Mouse (Mus musculus) midbrain, embryonic 14.5 days (tissue): Measurements from ENCODE around the gene Btbd9. TPM values are rescaled to one million over a fixed set of nuclear protein-coding genes. Genes with fewer than 3 reads are reported as not detected.

Source experiments
- ATAC-seq: fragments of 200-750 bp; cut with Nextera tagmentation; 2 replicates; pipeline ENCODE4 v1.8.0; 2017; ENCODE audit warnings: moderate number of reproducible peaks, moderate library complexity; ENCODE audit not compliant: low FRiP score, low TSS enrichment
- DNase-seq: peaks from one replicate; pipeline ENCODE4 v3.0.0-alpha.2; 2015
- H3K27ac ChIP-seq: fragments of 300-500 bp; sonication (generic); replicated peaks from 2 replicates; pipeline ENCODE4 v1.5.1; 2014; ENCODE audit warnings: mild to moderate bottlenecking, low read depth, low read length, moderate library complexity
- H3K27me3 ChIP-seq: fragments of 300-500 bp; sonication (generic); 2 replicates; pipeline ENCODE4 v1.6.1; 2014; ENCODE audit warnings: low read length, control low read depth, mixed read lengths; ENCODE audit not compliant: control insufficient read depth, insufficient read depth
- H3K36me3 ChIP-seq: fragments of 300-500 bp; sonication (generic); 2 replicates; pipeline ENCODE4 v1.6.1; 2014; ENCODE audit warnings: low read length, control low read depth; ENCODE audit not compliant: control insufficient read depth, insufficient read depth
- H3K4me1 ChIP-seq: fragments of 300-500 bp; sonication (generic); 2 replicates; pipeline ENCODE4 v1.6.1; 2014; ENCODE audit warnings: mild to moderate bottlenecking, antibody characterized with exemption, low read length, control low read depth; ENCODE audit not compliant: control insufficient read depth, insufficient read depth
- H3K4me2 ChIP-seq: fragments of 300-500 bp; sonication (generic); 2 replicates; pipeline ENCODE4 v1.6.1; 2014; ENCODE audit warnings: mild to moderate bottlenecking, low read length, moderate library complexity
- H3K4me3 ChIP-seq: fragments of 300-500 bp; sonication (generic); replicated peaks from 2 replicates; pipeline ENCODE4 v1.5.1; 2014; ENCODE audit warnings: low read depth, low read length
- H3K9ac ChIP-seq: fragments of 300-500 bp; sonication (generic); replicated peaks from 2 replicates; pipeline ENCODE4 v1.6.1; 2014; ENCODE audit warnings: mild to moderate bottlenecking, low read length, moderate library complexity
- H3K9me3 ChIP-seq: fragments of 300-500 bp; sonication (generic); 2 replicates; pipeline ENCODE4 v1.6.1; 2016; ENCODE audit warnings: low read length, control low read depth, mixed read lengths; ENCODE audit not compliant: control insufficient read depth
- WGBS: fragments of 180-500 bp; shearing (Covaris S2); extraction: QIAGEN DNeasy Blood & Tissue Kit; methylation state at CpG from one replicate; pipeline ENCODE4 v1.1.7; 2014; 5-methylcytosine and 5-hydroxymethylcytosine counted together
- polyA plus RNA-seq: library from polyadenylated mRNA; unstranded; fragments of >200 nt; fragmentation: Nextera tagmentation; extraction: Ambion mirVana; gene quantifications from 2 replicates; pipeline ENCODE4 v1.2.1, GENCODE M21; 2014

The Btbd9 gene
- polyA plus RNA-seq, 1 experiment from 2014 or later = 140 TPM

DNA sequence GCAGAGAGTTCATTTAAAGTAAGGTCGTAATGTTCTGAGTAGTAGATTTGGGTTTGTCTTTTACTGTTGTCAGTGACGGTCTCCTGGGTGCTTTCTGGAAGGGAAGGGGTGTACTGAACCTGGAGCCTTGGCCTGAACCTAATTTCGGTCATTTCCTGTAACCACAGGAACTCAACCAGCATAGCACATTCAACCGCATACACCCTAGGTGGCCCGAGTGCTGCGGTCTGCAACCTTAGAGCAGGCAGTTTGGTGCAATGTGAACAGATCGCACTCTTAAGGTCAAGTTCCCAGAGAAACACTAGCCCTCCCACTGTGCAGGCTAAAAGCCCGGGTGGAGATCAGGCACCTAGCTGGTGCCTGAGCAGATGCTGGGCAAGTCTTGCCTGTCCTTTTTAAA is 240.5 kb downstream of the Btbd9 start:
- peaks cover 7% of the 10 kb centered on the region; the same call in 1 of the 2 replicates for H3K4me1 ChIP-seq
- H3K9ac ChIP-seq = no peak overlapping the region
- H3K4me3 ChIP-seq = no peak overlapping the region
- no peaks in the 10 kb centered on the region for H3K36me3 ChIP-seq
- 76% methylated on average over 8 of the region's 8 CpGs for WGBS
- ATAC-seq (no peak), DNase-seq (no peak)
- H3K27ac ChIP-seq = no peak overlapping the region
- H3K4me2 ChIP-seq = no peak overlapping the region
- no peaks in the 10 kb centered on the region for H3K27me3 ChIP-seq
- no peaks in the 10 kb centered on the region for H3K9me3 ChIP-seq

DNA sequence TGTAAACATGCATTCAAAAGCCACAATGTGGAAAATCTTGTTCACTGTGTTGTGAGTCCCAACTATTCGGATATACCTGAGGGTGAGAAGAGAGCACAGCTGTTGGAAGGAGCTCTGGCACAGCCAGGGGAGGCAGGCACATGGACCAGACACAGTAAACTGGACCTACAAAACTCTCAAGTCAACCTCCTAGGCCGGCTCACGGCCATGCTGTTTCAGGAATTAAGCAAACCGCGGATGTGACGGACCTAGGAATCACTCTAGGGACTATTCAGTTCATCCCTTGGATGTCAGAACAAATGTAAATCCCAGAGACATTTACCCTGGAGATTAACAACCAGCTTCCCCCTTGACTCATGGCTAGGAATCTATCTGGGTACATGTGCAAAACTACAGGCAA is 242.0 kb downstream of the Btbd9 start:
- no peak for DNase-seq

GRCm38 (mm10) chr17:30333136-30333535 is 243.2 kb downstream of the Btbd9 start:
- DNase-seq (no peak), ATAC-seq (no peak)
- 86% methylated on average over 4 of the region's 4 CpGs for WGBS
- H3K36me3 ChIP-seq = no peaks in the 10 kb centered on the region
- no peaks in the 10 kb centered on the region for H3K9me3 ChIP-seq
- no peak overlapping the region for H3K4me3 ChIP-seq
- no peaks in the 10 kb centered on the region for H3K27me3 ChIP-seq
- H3K4me2 ChIP-seq = no peak overlapping the region
- no peak overlapping the region for H3K9ac ChIP-seq
- H3K4me1 ChIP-seq = 0 out of 2 replicates have a peak, but pooled peaks cover 5% of the 10 kb centered on the region
- H3K27ac ChIP-seq = no peak overlapping the region

More for the DNA sequence above, 242.0 kb downstream of the Btbd9 start:
- WGBS = 61% methylated on average over 6 of the region's 6 CpGs
- H3K27ac ChIP-seq = no peak overlapping the region
- no peak for ATAC-seq
- 0 out of 2 replicates have a peak, but pooled peaks cover 5% of the 10 kb centered on the region for H3K4me1 ChIP-seq
- H3K9ac ChIP-seq = no peak overlapping the region
- no peaks in the 10 kb centered on the region for H3K36me3 ChIP-seq
- no peak overlapping the region for H3K4me3 ChIP-seq
- H3K4me2 ChIP-seq = no peak overlapping the region
- H3K9me3 ChIP-seq = no peaks in the 10 kb centered on the region
- no peaks in the 10 kb centered on the region for H3K27me3 ChIP-seq

DNA sequence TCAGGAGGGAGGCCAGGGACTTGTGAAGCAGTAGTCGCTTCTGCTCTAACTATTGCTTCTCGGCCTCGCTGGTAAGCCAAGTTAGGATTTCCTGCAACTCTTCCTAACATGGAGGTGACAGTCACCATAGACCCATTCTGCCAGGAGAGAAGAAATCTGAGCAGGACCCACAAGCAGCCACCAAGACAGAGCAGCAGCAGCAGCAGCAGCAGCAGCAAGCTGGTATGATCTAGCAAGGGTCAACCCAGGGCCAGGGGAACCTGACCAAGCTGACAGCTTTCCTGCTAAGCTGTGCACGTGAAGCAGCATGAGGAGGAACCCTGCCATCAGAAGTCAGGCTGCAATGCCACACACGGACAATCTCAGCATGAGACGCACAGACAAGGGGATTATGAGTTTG is 244.9 kb downstream of the Btbd9 start:
- no peak overlapping the region for H3K4me3 ChIP-seq
- H3K4me1 ChIP-seq = 0 out of 2 replicates have a peak, but pooled peaks cover 3% of the 10 kb centered on the region
- WGBS = 66% methylated on average over 6 of the region's 6 CpGs
- no peaks in the 10 kb centered on the region for H3K27me3 ChIP-seq
- no peak for ATAC-seq
- H3K4me2 ChIP-seq = no peak overlapping the region
- no peak for DNase-seq
- no peaks in the 10 kb centered on the region for H3K9me3 ChIP-seq
- H3K27ac ChIP-seq = no peak overlapping the region
- H3K9ac ChIP-seq = no peak overlapping the region
- no peaks in the 10 kb centered on the region for H3K36me3 ChIP-seq

DNA sequence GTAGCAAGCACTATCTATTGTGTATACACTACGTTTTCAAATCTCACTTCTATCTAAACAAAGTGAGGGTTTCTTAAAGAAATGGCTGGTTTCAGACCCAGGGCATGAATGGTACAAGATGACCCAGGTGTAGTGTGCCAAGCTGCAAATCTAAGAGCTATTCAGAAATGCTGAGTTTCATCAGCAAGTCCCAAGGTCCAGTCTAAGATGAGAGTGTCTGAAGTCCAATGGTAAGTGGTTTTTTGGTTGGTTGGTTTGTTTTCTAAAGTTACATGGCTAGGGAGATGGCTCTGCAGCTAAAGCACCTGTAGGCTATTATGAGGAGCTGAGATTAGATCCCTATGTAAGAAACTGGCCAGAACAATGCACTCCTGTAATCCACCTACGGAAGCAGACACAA is 246.8 kb downstream of the Btbd9 start:
- WGBS = 84% methylated on average over 2 of the region's 2 CpGs
- H3K4me2 ChIP-seq = no peak overlapping the region
- H3K27me3 ChIP-seq = no peaks in the 10 kb centered on the region
- ATAC-seq = no peak
- no peak for DNase-seq
- H3K4me1 ChIP-seq = no peaks in the 10 kb centered on the region
- H3K4me3 ChIP-seq = no peak overlapping the region
- no peak overlapping the region for H3K27ac ChIP-seq
- H3K9ac ChIP-seq = no peak overlapping the region
- no peaks in the 10 kb centered on the region for H3K9me3 ChIP-seq
- H3K36me3 ChIP-seq = no peaks in the 10 kb centered on the region

- Histone ChIP-seq H3K4me3 (no peak overlapping the region), H3K9ac (no peak overlapping the region), H3K4me1 (no peaks in the 10 kb centered on the region), H3K27ac (no peak overlapping the region), H3K4me2 (no peak overlapping the region), H3K9me3 (no peaks in the 10 kb centered on the region), H3K27me3 (no peaks in the 10 kb centered on the region), H3K36me3 (no peaks in the 10 kb centered on the region)
- no peak for ATAC-seq
- DNase-seq = no peak
- WGBS = 62% methylated on average over 5 of the region's 5 CpGs
These were observed 247.4 kb downstream of the Btbd9 start for GRCm38 (mm10) chr17:30328924-30329323.

- H3K9ac ChIP-seq = no peak overlapping the region
- H3K4me3 ChIP-seq = no peak overlapping the region
- no peaks in the 10 kb centered on the region for H3K4me1 ChIP-seq
- H3K36me3 ChIP-seq = no peaks in the 10 kb centered on the region
- no peaks in the 10 kb centered on the region for H3K27me3 ChIP-seq
- DNase-seq = no peak
- WGBS = 88% methylated on average over 1 of the region's 1 CpGs
- H3K9me3 ChIP-seq = no peaks in the 10 kb centered on the region
- no peak overlapping the region for H3K27ac ChIP-seq
- no peak for ATAC-seq
- H3K4me2 ChIP-seq = no peak overlapping the region
These were observed 249.4 kb downstream of the Btbd9 start for GRCm38 (mm10) chr17:30326906-30327305.

- no peak overlapping the region for H3K4me2 ChIP-seq
- H3K4me3 ChIP-seq = no peak overlapping the region
- no peak overlapping the region for H3K9ac ChIP-seq
- WGBS = 93% methylated on average over 1 of the region's 1 CpGs
- no peak overlapping the region for H3K27ac ChIP-seq
- no peaks in the 10 kb centered on the region for H3K9me3 ChIP-seq
- DNase-seq = no peak
- no peak for ATAC-seq
- no peaks in the 10 kb centered on the region for H3K27me3 ChIP-seq
- no peaks in the 10 kb centered on the region for H3K36me3 ChIP-seq
- no peaks in the 10 kb centered on the region for H3K4me1 ChIP-seq
These were observed 256.0 kb downstream of the Btbd9 start for GRCm38 (mm10) chr17:30320301-30320700.

DNA sequence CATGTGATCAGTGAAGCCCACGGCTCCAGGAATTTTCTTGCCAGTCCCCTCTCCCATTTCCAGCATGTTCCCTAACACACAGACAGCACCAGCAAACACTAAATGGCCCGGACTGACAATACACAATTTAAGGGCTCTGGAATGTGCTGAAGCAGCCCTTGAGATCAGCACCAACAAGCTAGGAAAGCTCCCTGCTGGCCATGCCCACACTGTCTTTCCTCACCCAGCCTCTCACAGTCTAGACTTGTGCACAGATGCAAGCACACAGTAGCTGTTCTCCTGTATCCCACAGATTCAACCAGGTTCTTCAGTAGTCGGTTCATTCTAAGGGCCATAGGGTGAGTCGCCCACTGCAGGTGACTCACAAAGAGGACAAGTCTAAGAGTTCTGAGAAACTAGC is 263.6 kb downstream of the Btbd9 start:
- no peak for DNase-seq
- H3K4me3 ChIP-seq = no peak overlapping the region
- no peak overlapping the region for H3K4me2 ChIP-seq
- H3K9ac ChIP-seq = no peak overlapping the region
- H3K9me3 ChIP-seq = no peaks in the 10 kb centered on the region
- H3K27me3 ChIP-seq = no peaks in the 10 kb centered on the region
- peaks cover 10% of the 10 kb centered on the region for H3K4me1 ChIP-seq
- 64% methylated on average over 4 of the region's 4 CpGs for WGBS
- H3K36me3 ChIP-seq = no peaks in the 10 kb centered on the region
- H3K27ac ChIP-seq = no peak overlapping the region
- no peak for ATAC-seq
